Mouse (Mus musculus): ENCODE measurements around the gene Ppp1r12b.

The Ppp1r12b gene

DNA sequence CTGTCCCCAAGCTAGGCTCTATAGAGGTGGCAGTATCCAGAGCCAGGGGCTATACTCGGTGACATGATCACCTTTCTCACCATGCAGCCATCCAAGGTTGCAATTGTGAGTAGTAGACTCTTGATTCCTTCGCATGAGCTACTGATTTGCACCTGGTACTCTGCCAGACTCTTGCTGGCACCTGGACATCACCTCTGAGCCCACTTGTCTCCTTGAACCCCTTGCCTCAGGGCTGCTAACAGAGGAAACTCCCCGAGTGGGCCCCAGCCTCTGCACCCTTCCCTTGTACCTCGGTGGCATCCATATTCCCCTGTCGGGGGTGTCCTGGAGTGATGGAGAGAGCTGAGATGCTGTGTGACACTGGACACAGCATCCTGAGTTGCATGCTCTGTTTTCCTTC is 234.3 kb downstream of the Ppp1r12b start:
- no peak for DNase-seq (ENCODE audit: low read depth, low spot score)

DNA sequence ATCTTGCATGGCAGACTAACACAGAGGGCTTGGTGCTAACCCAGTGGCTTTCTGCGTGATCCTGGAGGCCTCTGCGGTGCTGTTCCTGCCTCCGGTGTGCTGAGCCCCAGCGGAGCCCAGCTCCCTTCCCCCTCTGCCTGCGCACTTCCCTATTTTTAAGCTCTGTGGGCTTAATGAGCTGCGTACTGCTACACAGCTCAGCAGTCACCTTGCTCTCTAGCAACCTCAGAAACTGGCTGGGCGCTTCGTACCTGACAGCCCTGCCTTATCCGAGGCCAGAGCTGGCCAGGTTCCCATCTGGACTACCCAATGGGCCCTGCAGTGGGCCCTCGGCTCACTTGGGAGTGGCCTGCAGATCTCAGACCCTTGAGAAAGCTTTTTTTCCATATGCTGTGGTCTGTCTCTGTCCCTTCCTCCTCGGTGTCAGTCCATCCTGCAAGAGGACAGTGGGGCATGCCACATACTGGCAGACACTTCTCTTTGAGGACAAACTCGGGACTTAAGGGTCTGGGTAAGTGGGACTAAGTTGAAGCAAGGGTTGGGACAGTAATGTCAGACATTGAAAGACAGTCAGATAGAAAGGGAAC is 235.9 kb downstream of the Ppp1r12b start:
- no peak for DNase-seq (ENCODE audit: low read depth, low spot score)

DNA sequence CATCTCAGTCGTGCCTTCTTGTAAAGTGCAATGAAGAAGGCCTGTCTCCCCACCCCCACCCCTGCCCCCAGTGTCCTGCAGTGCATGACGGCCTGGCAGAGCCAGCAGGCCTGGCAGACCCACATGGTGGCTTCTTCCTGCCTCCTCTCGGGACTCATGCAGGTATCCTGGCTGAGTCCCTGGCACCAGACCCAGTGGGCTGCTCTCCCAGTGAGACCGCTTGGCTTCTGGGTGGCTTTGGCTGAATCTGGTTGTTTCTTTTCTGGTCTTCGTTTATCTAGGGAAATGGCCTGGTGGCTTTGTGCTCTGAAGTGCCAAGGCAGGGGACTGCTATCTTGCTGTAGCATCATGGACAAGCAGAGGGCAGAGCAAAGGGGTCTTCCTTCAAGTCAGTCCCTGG is 240.7 kb downstream of the Ppp1r12b start:
- DNase-seq (ENCODE audit: low read depth, low spot score): no peak

DNA sequence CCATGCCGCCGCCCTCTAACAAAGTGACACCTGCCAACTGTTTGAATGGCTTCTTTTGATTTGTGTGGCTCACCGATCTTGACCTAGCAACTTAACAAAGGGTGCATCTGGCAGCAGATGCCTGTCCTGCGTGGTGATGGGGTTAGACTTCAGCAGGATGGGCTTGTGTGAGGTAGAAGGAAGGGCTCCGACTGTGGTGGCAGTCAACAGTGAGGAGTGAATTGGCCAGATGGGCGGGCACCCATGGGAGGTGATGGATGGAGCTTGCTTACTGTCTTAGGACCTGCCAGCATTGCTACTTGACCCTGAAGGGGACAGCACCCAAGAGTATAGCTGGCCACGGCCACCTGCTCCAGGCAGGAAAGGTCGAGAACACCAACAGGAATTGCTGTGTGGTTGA is 241.6 kb downstream of the Ppp1r12b start:
- DNase-seq (ENCODE audit: low read depth, low spot score): no peak

DNA sequence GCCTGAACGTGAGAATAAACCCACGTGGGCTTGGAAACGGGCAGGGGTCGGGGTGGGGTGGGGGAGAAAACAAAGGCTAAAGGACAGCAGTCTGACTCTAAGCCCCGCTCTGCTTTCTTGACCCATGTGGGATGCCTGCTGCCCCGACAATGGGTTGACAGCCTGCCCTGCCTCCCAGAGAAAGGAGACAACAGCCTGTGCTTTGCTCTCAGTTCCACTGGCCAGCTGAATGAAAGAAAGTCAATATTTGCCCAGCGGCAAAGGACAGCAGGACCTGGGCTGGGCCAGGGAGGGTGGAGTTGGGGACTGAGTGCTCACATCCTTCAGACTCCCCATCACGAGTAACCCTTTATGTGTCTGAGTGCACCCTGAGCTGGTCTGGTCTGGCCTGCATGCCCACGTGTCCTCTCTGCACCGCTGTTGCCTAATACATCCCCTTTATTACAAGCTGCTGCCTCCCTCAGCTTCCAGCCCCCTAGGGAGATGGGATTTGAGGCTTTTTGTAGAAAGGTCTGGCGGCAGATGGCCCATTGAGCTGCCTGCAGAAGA is 242.2 kb downstream of the Ppp1r12b start:
- DNase-seq (ENCODE audit: low read depth, low spot score): no peak

DNA sequence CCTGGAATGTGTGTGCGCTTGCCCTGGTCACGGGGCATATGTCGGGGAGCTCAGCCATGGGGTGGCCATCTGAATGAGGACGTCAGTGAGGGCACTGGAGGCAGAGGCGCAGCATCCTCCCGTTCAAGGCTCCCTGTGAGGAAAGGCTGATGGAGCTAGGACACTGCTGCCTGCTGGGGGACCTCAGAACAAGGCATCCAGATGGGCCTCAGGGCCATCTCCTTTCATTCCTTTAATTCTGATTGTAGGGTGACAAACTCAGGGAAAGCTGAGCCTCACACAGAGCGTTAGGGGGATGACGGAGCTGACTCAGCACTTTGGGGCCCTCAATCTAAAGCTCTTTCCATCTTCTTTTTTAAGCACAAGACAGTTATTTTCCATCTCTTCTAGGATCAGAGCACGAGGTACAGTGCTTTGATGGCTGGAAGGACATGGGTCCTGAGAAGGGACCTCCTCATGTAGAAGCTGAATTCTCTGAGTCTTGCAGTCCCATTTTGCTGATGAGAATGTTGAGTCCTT is 242.9 kb downstream of the Ppp1r12b start:
- no peak for DNase-seq (ENCODE audit: low read depth, low spot score)

DNA sequence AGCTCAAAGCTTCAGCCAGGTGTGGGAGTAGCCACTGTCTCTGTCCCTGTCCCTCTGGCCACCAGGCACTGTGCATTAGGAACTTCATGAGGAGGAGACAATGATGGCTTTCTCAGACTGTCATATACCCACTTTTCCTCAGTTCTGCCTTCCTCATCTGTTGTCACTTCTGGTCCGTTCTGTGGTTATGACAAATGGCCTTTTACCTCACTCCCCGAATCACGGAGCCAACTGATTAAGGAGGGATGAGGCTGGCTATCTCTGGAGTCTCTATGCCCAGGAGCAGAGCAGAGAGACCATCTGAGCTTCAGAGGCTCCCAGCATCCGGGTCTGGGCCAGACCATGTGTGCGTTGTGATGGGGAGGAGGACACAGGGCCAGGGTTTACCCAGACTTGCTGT is 244.1 kb downstream of the Ppp1r12b start:
- no peak for DNase-seq (ENCODE audit: low read depth, low spot score)

DNA sequence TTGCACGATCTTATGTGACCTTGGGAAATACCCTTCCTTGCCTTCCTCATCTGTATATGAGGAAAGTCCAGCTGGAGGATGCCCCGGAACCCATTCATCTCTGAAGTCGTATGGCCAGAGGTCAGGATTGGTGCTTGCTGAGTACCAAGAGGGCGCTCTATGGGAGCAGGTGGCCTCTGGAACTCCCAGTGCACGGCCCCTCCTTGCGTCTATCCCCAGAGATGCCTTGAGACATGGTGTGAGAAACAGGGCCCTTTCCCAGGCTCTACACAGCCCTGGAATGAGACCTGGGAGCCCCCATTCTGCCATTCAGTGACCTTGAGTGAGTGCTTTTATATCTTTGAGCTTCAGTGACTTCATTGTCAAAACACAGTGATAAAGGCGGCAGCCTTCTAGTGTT is 244.7 kb downstream of the Ppp1r12b start:
- DNase-seq (ENCODE audit: low read depth, low spot score): no peak

DNA sequence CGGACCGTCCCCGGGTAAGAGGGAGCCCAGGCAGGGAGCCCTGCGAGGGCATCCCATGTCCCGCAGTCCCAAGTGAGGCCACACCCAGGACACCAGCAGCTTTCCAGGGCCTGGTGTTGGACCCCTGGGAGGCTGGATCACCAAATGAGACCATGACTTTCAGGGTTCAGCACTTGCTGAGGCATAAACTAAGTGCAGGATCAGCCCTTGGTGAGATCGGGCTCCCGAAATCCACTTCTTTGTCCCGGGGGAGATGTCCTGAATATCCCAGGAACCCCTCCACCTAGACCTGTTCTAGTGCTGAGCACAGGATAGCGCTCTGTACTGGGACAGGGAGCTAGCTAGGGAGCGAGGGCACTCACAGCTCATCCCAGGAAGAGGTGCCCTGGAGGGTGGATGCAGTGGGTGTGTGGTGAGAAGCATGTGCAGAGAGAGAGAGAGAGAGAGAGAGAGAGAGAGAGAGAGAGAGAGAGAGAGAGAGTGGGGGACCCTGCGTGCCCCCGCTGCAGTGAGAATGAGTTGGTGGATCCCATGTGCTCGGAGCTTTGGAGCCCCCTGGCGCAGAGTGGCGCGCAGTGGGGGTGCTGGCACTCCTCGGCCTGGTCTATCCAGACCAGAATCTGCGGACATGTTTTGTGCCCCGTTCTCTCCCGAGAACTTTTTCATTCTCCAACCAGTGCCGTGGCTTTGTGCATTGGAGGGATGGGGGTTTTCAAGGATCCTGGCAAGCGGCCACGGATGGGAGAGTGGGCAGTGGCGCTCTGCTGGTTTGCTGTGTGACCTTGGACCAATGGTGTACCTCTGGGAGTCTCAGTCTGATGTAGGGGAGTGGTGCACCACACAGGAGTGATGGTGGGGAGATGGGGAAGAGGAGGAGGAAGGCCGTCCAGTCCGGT is 246.1 kb downstream of the Ppp1r12b start:
- DNase-seq (ENCODE audit: low read depth, low spot score): no peak

DNA sequence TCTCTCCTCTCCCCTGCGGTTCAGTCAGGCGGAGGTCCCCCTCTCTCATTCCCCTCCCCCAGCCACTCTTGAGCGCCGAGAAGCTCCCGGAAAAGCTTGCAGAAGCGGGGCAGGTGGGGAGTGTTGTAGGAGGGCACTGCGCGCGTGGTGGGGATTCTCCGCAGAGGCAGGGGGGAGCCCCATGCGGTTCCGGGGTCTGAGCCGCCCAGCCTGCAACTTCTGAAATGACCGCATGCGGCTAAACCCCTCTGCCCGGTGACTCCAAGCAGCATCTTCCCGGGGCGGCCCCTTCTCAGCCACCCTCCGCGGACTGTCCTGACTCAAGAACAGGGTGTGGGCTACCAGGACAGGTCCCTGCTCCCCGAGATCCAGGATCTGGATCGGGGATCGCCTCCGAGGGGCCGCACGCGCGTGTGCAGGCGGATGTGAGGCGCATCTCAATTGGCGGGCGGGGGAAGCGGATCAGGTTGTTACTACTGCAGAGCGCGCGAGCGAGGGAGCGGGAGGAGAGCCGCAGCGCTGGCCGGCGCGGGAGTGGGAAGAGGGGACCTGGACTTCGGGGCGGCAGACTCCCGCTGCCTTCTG is 246.8 kb downstream of the Ppp1r12b start:
- DNase-seq (ENCODE audit: low read depth, low spot score): no peak

DNA sequence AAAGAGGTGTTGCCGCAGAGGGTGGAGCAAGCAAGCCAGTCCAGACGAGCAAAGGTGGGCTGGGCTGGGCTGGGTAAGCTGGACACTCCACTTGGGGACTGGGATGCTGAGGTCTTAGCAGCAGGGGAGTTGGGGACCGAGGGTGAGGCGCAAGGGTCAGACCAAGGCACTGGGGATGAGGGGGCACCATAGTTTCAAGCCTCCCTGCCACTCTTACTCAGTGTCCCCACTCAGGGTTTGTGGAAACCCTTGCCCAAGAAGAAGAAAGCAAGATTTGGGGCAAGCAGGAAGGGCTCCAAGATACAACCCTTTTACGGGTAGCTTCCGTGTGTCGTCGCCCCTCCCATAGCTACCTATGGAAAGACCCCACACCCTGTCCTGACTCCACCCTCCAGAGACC is 247.5 kb downstream of the Ppp1r12b start:
- no peak for DNase-seq (ENCODE audit: low read depth, low spot score)

DNA sequence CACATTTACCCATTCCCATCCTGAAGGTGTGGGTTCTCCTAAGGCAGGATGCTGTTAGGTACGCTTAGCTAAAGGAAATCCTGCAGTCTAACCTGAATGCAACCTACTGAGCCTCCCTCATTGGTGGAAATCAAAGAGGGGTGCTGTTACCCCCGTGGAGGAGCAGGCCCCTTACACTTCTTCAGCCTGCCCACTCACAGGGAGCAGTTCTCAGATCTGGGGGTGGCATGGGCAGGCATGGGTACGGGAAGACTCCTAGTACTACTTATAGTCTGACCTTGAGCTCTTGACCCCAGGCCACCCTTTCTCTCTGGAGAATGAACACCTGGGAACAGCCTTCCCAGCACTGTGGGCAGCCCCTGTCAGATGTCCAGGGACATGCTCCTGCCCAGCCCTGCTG is 248.2 kb downstream of the Ppp1r12b start:
- no peak for DNase-seq (ENCODE audit: low read depth, low spot score)

DNA sequence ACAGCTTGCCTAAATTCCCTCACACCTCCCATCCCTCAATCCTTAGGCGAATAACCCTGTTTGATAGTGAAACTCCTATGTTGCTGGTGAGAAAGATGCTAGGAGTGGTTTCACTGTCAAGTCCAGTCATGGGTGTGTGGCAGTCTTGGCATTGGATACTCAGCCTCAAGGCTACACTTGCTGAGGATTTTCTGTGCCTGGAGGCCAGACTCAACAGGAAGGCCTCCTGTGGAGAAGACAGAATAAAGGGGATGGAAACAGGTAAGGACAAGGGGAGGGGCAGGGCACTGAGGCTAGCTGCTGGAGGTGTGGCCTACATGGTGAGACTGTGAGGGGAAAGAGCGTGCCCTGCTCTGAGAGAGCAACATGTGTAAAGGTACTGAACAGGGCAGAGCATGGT is 249.2 kb downstream of the Ppp1r12b start:
- DNase-seq (ENCODE audit: low read depth, low spot score): no peak

Data from retina, adult 2 months (tissue).